11 mouse cellular contexts compared by ENCODE assay signal in genomic region chr15:24992665-24993324, GRCm38 (mm10).
A peak's percentile ranks its signal among the peaks of the same experiment; 100 is the strongest.
DNase-seq lines count a peak whose midpoint lies in the region; ATAC-seq and TF ChIP-seq lines count a peak whose summit lies in the region.
"Had no signal": no experiment of that assay in that cellular context is flagged by ENCODE, and none has a peak within 500 bp of the region (broad histone marks: within the 10 kb centered on the region; RNA-seq: fewer than 3 reads in every experiment).

No protein-coding gene starts in this region.

- peak; percentile 95 for ATAC-seq in midbrain, embryonic 16.5 days
- ATAC-seq in intestine, embryonic 15.5 days: no peak

- H3K4me2 ChIP-seq in midbrain, embryonic 16.5 days (ENCODE audit: low read length): peak overlapping the region; percentile 40
- H3K4me2 ChIP-seq in intestine, embryonic 15.5 days (replicated peaks): no peak overlapping the region
- H3K4me2 ChIP-seq: limb, embryonic 15.5 days; stomach, embryonic 15.5 days had no signal

- TF ChIP-seq POLR2A in cortical plate, adult 2 months (IDR thresholded peaks at IDR 0.05; ENCODE audit: extremely low read depth, insufficient read depth, low read length): no peak

- DNase-seq in cerebellum, postnatal 14 days: peak; percentile 67 to 68
- no peak for DNase-seq in cerebellum, adult 8-10 months
- peak; percentile 35 to 37 for DNase-seq in layer of hippocampus, adult 8-10 months (ENCODE audit: low spot score in 2 of 2)
- no peak for DNase-seq in gastrocnemius, postnatal 14 days
- no peak for DNase-seq in spleen, postnatal 14 days (ENCODE audit: low spot score in 2 of 2)
- DNase-seq: lung, postnatal 14 days had no signal

- H3K36me3 ChIP-seq in midbrain, embryonic 16.5 days (ENCODE audit: control insufficient read depth, insufficient read depth, low read length): no peaks in the 10 kb centered on the region
- no peaks in the 10 kb centered on the region for H3K36me3 ChIP-seq in intestine, embryonic 15.5 days
- H3K36me3 ChIP-seq: limb, embryonic 15.5 days; stomach, embryonic 15.5 days had no signal

- no peak overlapping the region for H3K27ac ChIP-seq in cortical plate, adult 2 months (ENCODE audit: insufficient read depth, low read length)
- peak overlapping the region; percentile 87 for H3K27ac ChIP-seq in midbrain, embryonic 16.5 days (ENCODE audit: low read length)
- no peak overlapping the region for H3K27ac ChIP-seq in intestine, embryonic 15.5 days
- H3K27ac ChIP-seq: limb, embryonic 15.5 days; stomach, embryonic 15.5 days had no signal

- no peaks in the 10 kb centered on the region for H3K27me3 ChIP-seq in midbrain, embryonic 16.5 days (ENCODE audit: control insufficient read depth, insufficient read depth, low read depth, low read length)
- no peaks in the 10 kb centered on the region for H3K27me3 ChIP-seq in intestine, embryonic 15.5 days (replicated peaks)
- H3K27me3 ChIP-seq: limb, embryonic 15.5 days; stomach, embryonic 15.5 days had no signal

- 45% methylated on average over 14 of the region's 14 CpGs for WGBS in midbrain, embryonic 16.5 days
- 72% methylated on average over 14 of the region's 14 CpGs for WGBS in intestine, embryonic 15.5 days

- H3K9ac ChIP-seq in midbrain, embryonic 16.5 days (ENCODE audit: low read depth, low read length): peak overlapping the region; percentile 48; the same call in 1 of the 2 replicates
- H3K9ac ChIP-seq in intestine, embryonic 15.5 days: no peak overlapping the region
- H3K9ac ChIP-seq: limb, embryonic 15.5 days; stomach, embryonic 15.5 days had no signal

- peaks cover 2% of the 10 kb centered on the region; the same call in 1 of the 2 replicates for H3K4me1 ChIP-seq in cortical plate, adult 2 months (ENCODE audit: control insufficient read depth, insufficient read depth, low read length)
- H3K4me1 ChIP-seq in midbrain, embryonic 16.5 days (ENCODE audit: control insufficient read depth, insufficient read depth, low read length): peaks cover 10% of the 10 kb centered on the region
- H3K4me1 ChIP-seq in intestine, embryonic 15.5 days (replicated peaks): no peaks in the 10 kb centered on the region
- H3K4me1 ChIP-seq: limb, embryonic 15.5 days; stomach, embryonic 15.5 days had no signal

- TF ChIP-seq CTCF in cortical plate, adult 2 months (IDR thresholded peaks at IDR 0.05; ENCODE audit: extremely low read depth, insufficient read depth, low read length): no peak

- H3K9me3 ChIP-seq in midbrain, embryonic 16.5 days (replicated peaks; ENCODE audit: control insufficient read depth, low read length, poor library complexity, severe bottlenecking): no peaks in the 10 kb centered on the region
- H3K9me3 ChIP-seq in intestine, embryonic 15.5 days: no peaks in the 10 kb centered on the region
- H3K9me3 ChIP-seq: limb, embryonic 15.5 days; stomach, embryonic 15.5 days had no signal

- H3K4me3 ChIP-seq in cortical plate, adult 2 months (ENCODE audit: insufficient read depth, low read length): peak overlapping the region; percentile 10; the same call in 1 of the 2 replicates
- H3K4me3 ChIP-seq in midbrain, embryonic 16.5 days (ENCODE audit: low read depth, low read length): peak overlapping the region; percentile 21
- H3K4me3 ChIP-seq in intestine, embryonic 15.5 days (replicated peaks): no peak overlapping the region
- H3K4me3 ChIP-seq: limb, embryonic 15.5 days; stomach, embryonic 15.5 days had no signal

- intact Hi-C loops in gastrocnemius, postnatal 14 days (cut with DNase I; ENCODE audit: low total_unique reads): no loop called here

Comparison
In these comparisons a context has a peak if more than half of its experiments do, and no peak if none do; other contexts are left out.
1. DNase-seq: peak in cerebellum, postnatal 14 days (2 of 2) and layer of hippocampus, adult 8-10 months (2 of 2); none in cerebellum, adult 8-10 months (single experiment), gastrocnemius, postnatal 14 days (single experiment) and spleen, postnatal 14 days (0 of 2).